Mouse (Mus musculus) stomach, postnatal 0 days (tissue): Measurements from ENCODE around the gene Ssbp2. TPM values are rescaled to one million over a fixed set of nuclear protein-coding genes. Genes with fewer than 3 reads are reported as not detected.

ENCODE experiments used
- ATAC-seq: fragments of 200-750 bp; cut with Nextera tagmentation; 2 replicates; pipeline ENCODE4 v1.8.0; 2017; ENCODE audit not compliant: low FRiP score, low TSS enrichment
- DNase-seq: peaks from one replicate; pipeline ENCODE4 v3.0.0-alpha.2; 2016; ENCODE audit warnings: low spot score
- H3K27ac ChIP-seq: fragments of 300-500 bp; sonication (generic); replicated peaks from 2 replicates; pipeline ENCODE4 v1.5.1; 2014; ENCODE audit warnings: mild to moderate bottlenecking, control low read depth
- H3K27me3 ChIP-seq: fragments of 300-500 bp; sonication (generic); 2 replicates; pipeline ENCODE4 v1.6.1; 2014; ENCODE audit warnings: low read length; ENCODE audit not compliant: control insufficient read depth, insufficient read depth
- H3K36me3 ChIP-seq: fragments of 300-500 bp; sonication (generic); 2 replicates; pipeline ENCODE4 v1.6.1; 2014; ENCODE audit warnings: low read length, mixed read lengths; ENCODE audit not compliant: control insufficient read depth, insufficient read depth
- H3K4me1 ChIP-seq: fragments of 300-500 bp; sonication (generic); replicated peaks from 2 replicates; pipeline ENCODE4 v1.6.1; 2014; ENCODE audit warnings: antibody characterized with exemption; ENCODE audit not compliant: control insufficient read depth, insufficient read depth
- H3K4me2 ChIP-seq: fragments of 300-500 bp; sonication (generic); replicated peaks from 2 replicates; pipeline ENCODE4 v1.6.1; 2014; ENCODE audit warnings: low read depth, mild to moderate bottlenecking, control low read depth, moderate library complexity
- H3K4me3 ChIP-seq: fragments of 300-500 bp; sonication (generic); 2 replicates; pipeline ENCODE4 v1.5.1; 2014; ENCODE audit warnings: low read depth, low read length, control low read depth
- H3K9ac ChIP-seq: fragments of 300-500 bp; sonication (generic); 2 replicates; pipeline ENCODE4 v1.6.1; 2014; ENCODE audit warnings: mild to moderate bottlenecking, low read length, control low read depth, mixed read lengths
- H3K9me3 ChIP-seq: fragments of 300-500 bp; sonication (generic); 2 replicates; pipeline ENCODE4 v1.6.1; 2016; ENCODE audit warnings: low read length; ENCODE audit not compliant: control insufficient read depth
- CTCF ChIP-seq: IDR thresholded peaks from 2 replicates; pipeline ENCODE4 v1.5.1; 2016; ENCODE audit warnings: antibody characterized with exemption, low read depth, mild to moderate bottlenecking, moderate library complexity
- EP300 ChIP-seq: optimal IDR thresholded peaks from 2 replicates; pipeline ENCODE3; 2016; ENCODE audit warnings: antibody characterized with exemption
- WGBS: fragments of 180-500 bp; shearing (Covaris S2); extraction: QIAGEN DNeasy Blood & Tissue Kit; methylation state at CpG from one replicate; pipeline ENCODE4 v1.1.7; 2014; 5-methylcytosine and 5-hydroxymethylcytosine counted together
- polyA plus RNA-seq: library from polyadenylated mRNA; unstranded; fragments of >200 nt; fragmentation: Nextera tagmentation; extraction: Ambion mirVana; gene quantifications from 2 replicates; pipeline ENCODE4 v1.2.1, GENCODE M21; 2015

Gene Ssbp2
- polyA plus RNA-seq, 1 experiment from 2014 or later: 59.2 TPM

DNA sequence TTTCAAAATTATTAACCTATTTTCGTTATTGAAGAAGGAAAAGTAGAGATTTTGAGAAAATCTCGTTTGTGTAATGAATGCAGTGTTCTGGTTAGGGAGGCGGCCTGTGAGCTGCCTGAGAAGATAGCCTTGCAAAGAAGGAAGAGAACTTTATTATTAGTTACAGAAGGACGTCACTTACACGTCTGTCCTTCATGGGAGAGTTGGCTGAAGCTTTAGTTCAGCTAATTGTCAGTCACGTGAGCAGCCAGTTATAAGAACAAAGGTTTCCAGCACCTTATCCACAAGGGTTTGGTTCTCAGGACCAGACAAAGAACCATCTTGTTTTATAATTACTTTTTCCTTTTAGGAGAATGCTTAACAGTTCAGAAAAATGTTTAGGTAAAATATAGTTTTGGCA lies 104.0 kb downstream of the Ssbp2 start:
- WGBS: 73% methylated on average over 6 of the region's 6 CpGs
- no peak overlapping the region for H3K9ac ChIP-seq
- DNase-seq: no peak
- H3K36me3 ChIP-seq: no peaks in the 10 kb centered on the region
- TF ChIP-seq EP300: no peak
- TF ChIP-seq CTCF: no peak
- no peaks in the 10 kb centered on the region for H3K27me3 ChIP-seq
- H3K4me2 ChIP-seq: no peak overlapping the region
- no peak overlapping the region for H3K4me3 ChIP-seq
- no peaks in the 10 kb centered on the region for H3K9me3 ChIP-seq
- no peak overlapping the region for H3K27ac ChIP-seq
- ATAC-seq: no peak
- H3K4me1 ChIP-seq: no peaks in the 10 kb centered on the region

DNA sequence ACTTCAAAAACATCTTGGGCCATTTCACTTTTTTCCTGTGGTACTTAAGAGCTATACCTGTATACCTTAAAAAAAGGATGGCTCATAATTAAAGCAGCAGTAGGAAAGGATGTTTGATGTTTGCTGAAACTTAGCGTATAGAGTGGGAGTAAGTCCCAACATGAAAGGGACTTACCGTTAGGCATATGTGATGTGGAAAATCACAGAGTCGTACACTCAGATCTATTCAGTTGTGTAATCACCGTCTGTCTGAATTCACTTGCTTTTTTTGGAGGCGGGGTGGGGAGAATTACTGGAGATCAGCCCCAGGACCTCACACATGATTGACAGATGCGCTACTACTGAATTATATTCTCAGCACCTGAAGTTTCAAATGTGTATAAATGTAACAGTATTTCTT lies 104.7 kb downstream of the Ssbp2 start:
- Histone ChIP-seq H3K36me3 (no peaks in the 10 kb centered on the region), H3K4me1 (no peaks in the 10 kb centered on the region), H3K9me3 (no peaks in the 10 kb centered on the region), H3K4me2 (no peak overlapping the region), H3K9ac (no peak overlapping the region), H3K27ac (no peak overlapping the region), H3K4me3 (no peak overlapping the region), H3K27me3 (no peaks in the 10 kb centered on the region)
- DNase-seq (no peak), ATAC-seq (no peak)
- TF ChIP-seq CTCF: no peak
- no peak for TF ChIP-seq EP300
- WGBS: 78% methylated on average over 6 of the region's 6 CpGs

DNA sequence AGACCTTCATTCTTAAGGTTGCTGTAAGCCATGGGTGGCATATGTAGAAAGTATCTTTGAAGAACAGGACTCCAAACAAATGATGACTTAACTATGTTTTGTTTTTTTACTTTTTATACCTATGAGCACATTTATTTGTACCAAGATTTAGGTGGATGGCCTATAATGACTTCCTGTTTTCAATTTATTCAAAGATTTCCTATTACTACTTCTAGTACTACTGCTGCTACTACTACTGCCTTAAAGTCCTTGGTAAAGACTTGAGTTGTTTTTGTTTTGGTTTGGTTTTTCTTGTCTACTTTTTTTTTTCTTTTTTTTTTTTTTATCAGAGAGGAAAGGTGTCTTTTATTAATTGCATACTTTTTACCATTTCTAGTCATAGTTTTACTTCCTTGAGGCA lies 121.4 kb downstream of the Ssbp2 start:
- H3K36me3 ChIP-seq: no peaks in the 10 kb centered on the region
- TF ChIP-seq CTCF (no peak), EP300 (no peak)
- H3K4me3 ChIP-seq: no peak overlapping the region
- no peak overlapping the region for H3K4me2 ChIP-seq
- H3K27ac ChIP-seq: no peak overlapping the region
- H3K9me3 ChIP-seq: no peaks in the 10 kb centered on the region
- H3K9ac ChIP-seq: no peak overlapping the region
- ATAC-seq (no peak), DNase-seq (no peak)
- H3K27me3 ChIP-seq: no peaks in the 10 kb centered on the region
- H3K4me1 ChIP-seq: no peaks in the 10 kb centered on the region

DNA sequence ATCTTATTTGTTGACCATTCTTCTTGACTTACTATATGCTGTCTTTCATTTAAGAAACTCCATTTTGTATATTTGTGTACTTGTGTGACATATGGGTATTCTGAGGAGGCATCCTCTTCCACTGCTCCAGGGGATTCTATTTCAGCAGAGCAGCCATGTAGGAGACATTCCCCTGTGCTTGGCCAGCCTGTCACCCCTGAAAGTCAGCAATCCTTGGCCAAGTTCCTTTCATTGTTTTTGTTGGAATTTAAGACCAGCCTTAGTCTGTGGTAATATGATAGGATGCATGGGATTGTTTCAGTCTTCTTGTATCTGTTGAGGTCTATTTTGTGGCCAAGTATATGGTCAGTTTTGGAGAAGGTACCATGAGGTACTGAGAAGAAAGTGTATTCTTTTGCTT lies 122.1 kb downstream of the Ssbp2 start:
- Histone ChIP-seq H3K4me2 (no peak overlapping the region), H3K4me1 (no peaks in the 10 kb centered on the region), H3K36me3 (no peaks in the 10 kb centered on the region), H3K27ac (no peak overlapping the region), H3K9me3 (no peaks in the 10 kb centered on the region), H3K27me3 (no peaks in the 10 kb centered on the region), H3K4me3 (no peak overlapping the region), H3K9ac (no peak overlapping the region)
- no peak for DNase-seq
- TF ChIP-seq EP300: no peak
- no peak for ATAC-seq

DNA sequence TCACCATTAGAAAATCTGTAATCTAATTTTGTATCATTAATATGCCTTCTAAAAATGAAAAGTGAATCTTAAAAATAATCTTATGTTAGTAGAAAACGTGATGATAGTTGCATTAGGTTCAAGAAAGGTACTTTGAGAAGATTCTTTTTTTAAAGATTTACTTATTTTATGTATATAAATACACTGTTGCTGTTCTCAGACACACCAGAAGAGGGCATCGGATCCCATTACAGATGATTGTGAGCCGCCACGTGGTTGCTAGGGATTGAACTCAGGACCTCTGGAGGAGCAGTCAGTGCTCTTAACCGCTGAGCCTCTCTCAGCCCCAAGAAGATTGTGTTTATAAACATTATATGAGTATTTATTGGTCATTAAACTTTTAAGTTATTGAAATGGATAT lies 126.3 kb downstream of the Ssbp2 start:
- WGBS: 56% methylated on average over 5 of the region's 5 CpGs
- Histone ChIP-seq H3K4me2 (no peak overlapping the region), H3K9ac (no peak overlapping the region), H3K27me3 (no peaks in the 10 kb centered on the region), H3K27ac (no peak overlapping the region), H3K36me3 (no peaks in the 10 kb centered on the region), H3K9me3 (no peaks in the 10 kb centered on the region), H3K4me3 (no peak overlapping the region), H3K4me1 (no peaks in the 10 kb centered on the region)
- no peak for ATAC-seq
- no peak for DNase-seq
- no peak for TF ChIP-seq EP300
- TF ChIP-seq CTCF: peak; percentile 32

DNA sequence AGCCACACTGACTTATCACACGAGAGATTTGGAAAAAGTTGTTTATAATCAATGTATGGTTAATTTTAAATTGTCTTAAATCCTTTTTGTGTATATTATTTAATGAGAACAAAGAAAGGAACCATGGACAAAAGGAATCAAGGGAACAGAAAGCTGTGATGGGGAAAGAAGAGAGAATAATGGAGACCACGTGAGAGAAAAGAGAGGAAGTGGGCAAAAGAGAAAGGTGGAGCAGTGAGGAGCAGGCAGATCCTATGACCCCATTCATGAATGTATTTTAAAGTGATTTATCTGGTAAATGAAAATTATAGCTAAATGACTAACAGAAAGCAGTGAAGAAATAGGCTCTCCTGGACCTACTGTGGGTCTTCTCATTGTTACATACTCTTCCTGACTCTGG lies 128.4 kb downstream of the Ssbp2 start:
- Histone ChIP-seq H3K36me3 (no peaks in the 10 kb centered on the region), H3K4me1 (no peaks in the 10 kb centered on the region), H3K9me3 (no peaks in the 10 kb centered on the region), H3K4me2 (no peak overlapping the region), H3K27me3 (no peaks in the 10 kb centered on the region), H3K27ac (no peak overlapping the region), H3K4me3 (no peak overlapping the region), H3K9ac (no peak overlapping the region)
- no peak for ATAC-seq
- DNase-seq: no peak
- TF ChIP-seq EP300 (no peak), CTCF (no peak)
- WGBS: 69% methylated on average over 2 of the region's 2 CpGs
